Mouse (Mus musculus) spleen, adult 18-20 months (tissue): ENCODE measurements around the gene Hspa12a.

Source experiments
- DNase-seq, 2 experiments: peaks; one replicate each; pipeline ENCODE4 v3.0.0; 2022; ENCODE audit warnings: mixed read lengths in 2 of 2

Gene Hspa12a

GRCm38 (mm10) chr19:58818571-58819415 lies 124.7 kb downstream of the Hspa12a start:
- DNase-seq, result peak in 1 of 2 experiments; percentile 19

GRCm38 (mm10) chr19:58817398-58817797 lies 126.1 kb downstream of the Hspa12a start:
- no peak for DNase-seq

GRCm38 (mm10) chr19:58816453-58817041 lies 126.9 kb downstream of the Hspa12a start:
- no peak for DNase-seq

GRCm38 (mm10) chr19:58815179-58815922 lies 128.1 kb downstream of the Hspa12a start:
- DNase-seq, result no peak

- DNase-seq, result no peak
These were observed 132.9 kb downstream of the Hspa12a start for GRCm38 (mm10) chr19:58810536-58810935.

GRCm38 (mm10) chr19:58808864-58809263 lies 134.6 kb downstream of the Hspa12a start:
- DNase-seq, result no peak

GRCm38 (mm10) chr19:58806364-58806763 lies 137.1 kb downstream of the Hspa12a start:
- peak; percentile 38 to 66 for DNase-seq

GRCm38 (mm10) chr19:58805191-58805779 lies 138.2 kb downstream of the Hspa12a start:
- DNase-seq, result no peak

GRCm38 (mm10) chr19:58795114-58795669 lies 148.3 kb downstream of the Hspa12a start:
- no peak for DNase-seq

GRCm38 (mm10) chr19:58794284-58794683 lies 149.2 kb downstream of the Hspa12a start, which contains the start of gene 1700019N19Rik:
Gene 1700019N19Rik (minus strand): TSS chr19:58794461.
- DNase-seq, result no peak

GRCm38 (mm10) chr19:58789194-58789593 lies 154.3 kb downstream of the Hspa12a start:
- no peak for DNase-seq

- DNase-seq, result no peak
These were observed 159.5 kb downstream of the Hspa12a start for GRCm38 (mm10) chr19:58783938-58784337.

- no peak for DNase-seq
These were observed 161.9 kb downstream of the Hspa12a start for GRCm38 (mm10) chr19:58781566-58781965.

GRCm38 (mm10) chr19:58776461-58776860 lies 167.0 kb downstream of the Hspa12a start:
- DNase-seq, result no peak

- no peak for DNase-seq
These were observed 176.1 kb downstream of the Hspa12a start for GRCm38 (mm10) chr19:58767329-58767728.

GRCm38 (mm10) chr19:58762848-58763541 lies 180.5 kb downstream of the Hspa12a start:
- no peak for DNase-seq

- DNase-seq, result no peak
These were observed 181.1 kb downstream of the Hspa12a start for GRCm38 (mm10) chr19:58762316-58762715.

- no peak for DNase-seq
These were observed 184.0 kb downstream of the Hspa12a start, which contains the start of gene Pnliprp2 for GRCm38 (mm10) chr19:58759423-58759822. Gene Pnliprp2 (plus strand): TSS chr19:58759719.

GRCm38 (mm10) chr19:58758871-58759270 lies 184.6 kb downstream of the Hspa12a start:
- no peak for DNase-seq

- DNase-seq, result no peak
These were observed 191.9 kb downstream of the Hspa12a start for GRCm38 (mm10) chr19:58751504-58751903.

- DNase-seq, result no peak
These were observed 192.6 kb downstream of the Hspa12a start for GRCm38 (mm10) chr19:58750822-58751221.

GRCm38 (mm10) chr19:58747498-58748000 lies 195.9 kb downstream of the Hspa12a start:
- no peak for DNase-seq
